Mouse (Mus musculus): ENCODE results near the gene Csk. TPM values are rescaled to one million over a fixed set of nuclear protein-coding genes. Genes with fewer than 3 reads are reported as not detected.

Gene Csk
- polyA plus RNA-seq, 1 experiment, result 30.7 TPM

DNA sequence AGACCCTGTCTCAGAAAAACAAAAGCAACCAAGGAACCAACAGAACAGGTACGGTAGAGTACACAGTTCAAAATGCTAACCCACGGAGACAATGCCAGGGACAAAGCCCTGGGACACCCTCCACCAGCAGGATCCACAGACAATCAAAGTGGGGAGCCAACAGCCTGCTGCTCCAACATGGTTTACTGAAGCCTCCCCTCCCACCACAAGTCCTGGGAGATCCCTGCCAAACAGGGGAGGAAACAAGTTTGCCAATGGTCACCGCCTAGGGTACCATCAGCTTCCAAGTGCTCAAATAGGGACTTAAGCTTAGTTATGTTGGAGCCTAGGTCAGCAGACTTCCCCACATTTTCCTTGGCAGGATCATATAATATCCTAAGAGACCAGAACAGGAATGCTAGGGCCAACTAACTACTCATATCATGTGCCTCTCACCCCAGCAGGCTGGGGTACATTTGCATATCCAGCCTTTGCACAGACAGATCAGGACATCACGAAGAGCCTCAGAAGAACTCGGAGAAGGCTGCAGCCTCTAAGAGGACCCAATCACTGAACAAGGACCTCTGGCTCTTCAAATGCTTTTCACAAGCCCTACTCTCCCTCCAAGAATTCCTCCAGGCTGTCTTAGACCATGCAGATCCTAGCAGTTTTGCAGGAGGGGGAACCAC, 13.6 kb downstream of the Csk start:
- no peaks in the 10 kb centered on the region for H3K36me3 ChIP-seq (ENCODE audit: control insufficient read depth, insufficient read depth, low read length, poor library complexity, severe bottlenecking)
- no peak overlapping the region for H3K9ac ChIP-seq (ENCODE audit: low read depth, poor library complexity, severe bottlenecking)
- H3K27me3 ChIP-seq (ENCODE audit: control insufficient read depth, insufficient read depth, low read length, poor library complexity, severe bottlenecking), result no peaks in the 10 kb centered on the region
- TF ChIP-seq EP300 (IDR thresholded peaks at IDR 0.05; ENCODE audit: insufficient read depth, low read depth, low read length), result no peak
- no peak for TF ChIP-seq POLR2A (IDR thresholded peaks at IDR 0.05; ENCODE audit: insufficient read depth, low read length)
- TF ChIP-seq CTCF (IDR thresholded peaks at IDR 0.05; ENCODE audit: low read depth, low read length), result no peak
- H3K4me1 ChIP-seq (ENCODE audit: control insufficient read depth, insufficient read depth, low read length), result peaks cover 10% of the 10 kb centered on the region
- H3K27ac ChIP-seq (ENCODE audit: insufficient read depth, low read length), result no peak overlapping the region
- H3K4me3 ChIP-seq (ENCODE audit: low read depth, low read length), result no peak overlapping the region
- H3K9me3 ChIP-seq (replicated peaks; ENCODE audit: control insufficient read depth, insufficient read depth, low read length, poor library complexity, severe bottlenecking), result no peaks in the 10 kb centered on the region

DNA sequence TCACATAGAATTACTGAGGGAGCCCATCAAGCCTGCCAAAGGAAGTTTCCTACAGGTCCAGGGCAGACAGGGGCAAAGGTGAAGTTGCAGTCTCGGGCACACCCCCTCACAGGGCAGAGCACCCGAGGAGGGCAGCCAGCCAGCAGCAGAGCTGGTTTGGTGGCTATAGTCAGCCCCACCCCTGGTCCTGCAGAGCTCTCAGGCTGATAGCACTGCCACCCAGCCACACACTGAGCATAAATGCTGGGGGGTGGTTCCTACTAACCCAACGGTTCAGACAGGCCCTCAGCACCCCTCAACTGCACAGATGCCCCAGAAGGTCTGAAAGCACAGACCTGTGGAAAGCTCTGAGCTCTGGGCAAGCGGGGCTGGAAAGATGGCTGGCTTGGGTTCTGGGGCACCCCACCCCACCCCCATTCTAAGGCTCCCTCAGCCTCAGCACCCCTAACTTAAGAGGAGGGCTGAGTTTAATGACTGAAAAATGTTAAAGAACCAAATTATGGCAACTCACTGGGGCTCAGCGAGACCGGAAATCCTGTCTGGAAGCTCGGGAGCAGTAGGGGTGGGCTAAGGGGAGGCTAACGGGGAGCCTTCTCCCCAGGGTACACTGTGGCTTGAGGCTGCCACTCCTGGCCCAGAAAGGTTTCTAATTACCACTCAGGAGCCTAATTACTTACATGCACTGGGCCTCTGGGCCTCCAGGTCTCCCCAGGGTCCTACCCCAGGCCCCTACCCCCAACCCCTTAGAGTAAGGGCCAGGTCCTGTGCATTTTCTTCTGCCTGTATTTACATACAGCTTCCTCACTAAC, 14.6 kb downstream of the Csk start:
- no peaks in the 10 kb centered on the region for H3K27me3 ChIP-seq (ENCODE audit: control insufficient read depth, insufficient read depth, low read length, poor library complexity, severe bottlenecking)
- H3K36me3 ChIP-seq (ENCODE audit: control insufficient read depth, insufficient read depth, low read length, poor library complexity, severe bottlenecking), result no peaks in the 10 kb centered on the region
- no peak overlapping the region for H3K9ac ChIP-seq (ENCODE audit: low read depth, poor library complexity, severe bottlenecking)
- no peaks in the 10 kb centered on the region for H3K9me3 ChIP-seq (replicated peaks; ENCODE audit: control insufficient read depth, insufficient read depth, low read length, poor library complexity, severe bottlenecking)
- no peak overlapping the region for H3K4me3 ChIP-seq (ENCODE audit: low read depth, low read length)
- peaks cover 9% of the 10 kb centered on the region for H3K4me1 ChIP-seq (ENCODE audit: control insufficient read depth, insufficient read depth, low read length)
- TF ChIP-seq CTCF (IDR thresholded peaks at IDR 0.05; ENCODE audit: low read depth, low read length) (no peak), POLR2A (IDR thresholded peaks at IDR 0.05; ENCODE audit: insufficient read depth, low read length) (no peak), EP300 (IDR thresholded peaks at IDR 0.05; ENCODE audit: insufficient read depth, low read depth, low read length) (no peak)
- H3K27ac ChIP-seq (ENCODE audit: insufficient read depth, low read length), result no peak overlapping the region

DNA sequence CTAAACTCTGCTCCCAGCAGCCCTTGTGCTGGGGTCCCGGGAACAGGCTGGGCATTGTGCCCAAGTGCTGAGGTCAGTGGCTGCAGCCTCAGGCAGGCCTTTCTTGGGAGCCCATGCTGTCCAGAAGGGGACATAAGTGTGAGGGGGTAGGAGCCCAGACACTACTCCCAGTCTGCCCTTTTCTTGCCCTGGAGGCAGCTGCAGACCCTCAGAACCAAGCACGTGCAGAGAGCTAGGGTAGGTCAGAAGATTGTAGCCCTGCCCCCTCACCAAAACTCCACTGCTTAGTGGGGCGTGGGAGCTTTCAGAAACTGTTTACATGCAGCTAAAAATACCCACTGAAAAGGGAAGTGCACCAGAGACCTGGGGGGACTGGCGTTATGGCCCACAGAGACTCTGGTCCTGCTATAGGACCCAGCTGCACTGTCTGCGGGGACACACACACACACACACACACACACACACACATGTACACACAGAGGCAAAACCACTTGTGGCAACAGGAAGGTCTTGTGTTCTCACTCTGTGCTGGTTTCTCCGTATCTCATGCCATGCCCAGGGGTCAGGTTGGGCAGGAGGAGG, 15.6 kb downstream of the Csk start:
- Histone ChIP-seq H3K27ac (ENCODE audit: insufficient read depth, low read length) (no peak overlapping the region), H3K9me3 (replicated peaks; ENCODE audit: control insufficient read depth, insufficient read depth, low read length, poor library complexity, severe bottlenecking) (no peaks in the 10 kb centered on the region), H3K36me3 (ENCODE audit: control insufficient read depth, insufficient read depth, low read length, poor library complexity, severe bottlenecking) (no peaks in the 10 kb centered on the region), H3K9ac (ENCODE audit: low read depth, poor library complexity, severe bottlenecking) (no peak overlapping the region), H3K4me3 (ENCODE audit: low read depth, low read length) (no peak overlapping the region), H3K4me1 (ENCODE audit: control insufficient read depth, insufficient read depth, low read length) (peaks cover 4% of the 10 kb centered on the region), H3K27me3 (ENCODE audit: control insufficient read depth, insufficient read depth, low read length, poor library complexity, severe bottlenecking) (no peaks in the 10 kb centered on the region)
- no peak for TF ChIP-seq CTCF (IDR thresholded peaks at IDR 0.05; ENCODE audit: low read depth, low read length)
- no peak for TF ChIP-seq POLR2A (IDR thresholded peaks at IDR 0.05; ENCODE audit: insufficient read depth, low read length)

DNA sequence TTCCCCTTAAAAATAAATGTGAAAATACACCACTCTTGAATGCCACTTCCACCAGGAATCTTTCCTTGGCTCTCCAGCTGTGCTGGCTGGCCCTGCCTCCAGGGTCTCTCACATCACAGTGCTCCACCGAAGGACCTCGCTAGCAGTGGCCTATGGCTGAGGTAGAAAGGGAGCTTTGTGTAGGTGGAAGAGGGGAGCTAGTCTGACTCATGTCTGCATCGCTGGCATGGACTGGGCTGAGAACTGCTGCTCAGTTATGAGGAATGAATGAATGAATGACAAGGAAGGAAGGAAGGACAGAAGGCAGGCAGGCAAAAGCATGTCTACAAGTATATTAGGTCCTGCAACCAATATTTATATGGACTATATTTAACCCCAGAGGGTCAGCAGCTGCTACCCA, 16.2 kb downstream of the Csk start:
- H3K9me3 ChIP-seq (replicated peaks; ENCODE audit: control insufficient read depth, insufficient read depth, low read length, poor library complexity, severe bottlenecking), result no peaks in the 10 kb centered on the region
- H3K27ac ChIP-seq (ENCODE audit: insufficient read depth, low read length), result no peak overlapping the region
- H3K27me3 ChIP-seq (ENCODE audit: control insufficient read depth, insufficient read depth, low read length, poor library complexity, severe bottlenecking), result no peaks in the 10 kb centered on the region
- H3K4me1 ChIP-seq (ENCODE audit: control insufficient read depth, insufficient read depth, low read length), result peaks cover 4% of the 10 kb centered on the region
- TF ChIP-seq POLR2A (IDR thresholded peaks at IDR 0.05; ENCODE audit: insufficient read depth, low read length), result no peak
- TF ChIP-seq EP300 (IDR thresholded peaks at IDR 0.05; ENCODE audit: insufficient read depth, low read depth, low read length), result no peak
- no peak for TF ChIP-seq CTCF (IDR thresholded peaks at IDR 0.05; ENCODE audit: low read depth, low read length)
- no peaks in the 10 kb centered on the region for H3K36me3 ChIP-seq (ENCODE audit: control insufficient read depth, insufficient read depth, low read length, poor library complexity, severe bottlenecking)
- no peak overlapping the region for H3K4me3 ChIP-seq (ENCODE audit: low read depth, low read length)
- no peak overlapping the region for H3K9ac ChIP-seq (ENCODE audit: low read depth, poor library complexity, severe bottlenecking)

DNA sequence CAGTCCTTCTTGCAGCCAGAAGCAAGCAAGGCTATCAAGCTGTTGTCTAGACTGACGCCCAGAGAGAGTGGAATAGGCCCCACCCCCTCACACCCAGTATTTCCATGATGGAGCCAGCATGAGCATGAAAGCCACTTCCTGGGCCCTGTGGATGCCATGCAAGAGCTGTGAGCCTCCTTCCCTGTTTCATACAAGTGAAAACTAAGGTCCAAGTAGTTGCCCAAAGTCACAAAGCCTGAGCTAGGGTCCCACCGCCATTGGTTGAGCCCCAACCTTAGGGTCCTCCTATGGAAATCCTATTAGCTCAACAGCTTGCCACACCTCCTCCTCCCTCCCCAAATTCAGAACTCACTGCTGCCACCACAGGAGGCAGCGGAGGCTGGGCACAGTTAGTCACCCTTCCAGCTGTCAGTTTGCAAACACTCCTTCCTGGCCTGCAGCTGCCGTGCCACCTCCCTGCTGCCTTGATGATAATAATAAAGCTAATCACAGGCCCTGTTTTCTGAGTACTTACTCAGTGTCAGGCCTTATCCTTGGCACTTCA, 19.9 kb downstream of the Csk start:
- Histone ChIP-seq H3K4me3 (ENCODE audit: low read depth, low read length) (no peak overlapping the region), H3K4me1 (ENCODE audit: control insufficient read depth, insufficient read depth, low read length) (no peaks in the 10 kb centered on the region), H3K9me3 (replicated peaks; ENCODE audit: control insufficient read depth, insufficient read depth, low read length, poor library complexity, severe bottlenecking) (no peaks in the 10 kb centered on the region), H3K27me3 (ENCODE audit: control insufficient read depth, insufficient read depth, low read length, poor library complexity, severe bottlenecking) (no peaks in the 10 kb centered on the region), H3K9ac (ENCODE audit: low read depth, poor library complexity, severe bottlenecking) (no peak overlapping the region), H3K27ac (ENCODE audit: insufficient read depth, low read length) (no peak overlapping the region), H3K36me3 (ENCODE audit: control insufficient read depth, insufficient read depth, low read length, poor library complexity, severe bottlenecking) (no peaks in the 10 kb centered on the region)
- no peak for TF ChIP-seq CTCF (IDR thresholded peaks at IDR 0.05; ENCODE audit: low read depth, low read length)
- no peak for TF ChIP-seq POLR2A (IDR thresholded peaks at IDR 0.05; ENCODE audit: insufficient read depth, low read length)
- TF ChIP-seq EP300 (IDR thresholded peaks at IDR 0.05; ENCODE audit: insufficient read depth, low read depth, low read length), result no peak

Measured in ES-Bruce4 (cell line).